Mouse (Mus musculus): ENCODE data around the gene BC049352.

DNA sequence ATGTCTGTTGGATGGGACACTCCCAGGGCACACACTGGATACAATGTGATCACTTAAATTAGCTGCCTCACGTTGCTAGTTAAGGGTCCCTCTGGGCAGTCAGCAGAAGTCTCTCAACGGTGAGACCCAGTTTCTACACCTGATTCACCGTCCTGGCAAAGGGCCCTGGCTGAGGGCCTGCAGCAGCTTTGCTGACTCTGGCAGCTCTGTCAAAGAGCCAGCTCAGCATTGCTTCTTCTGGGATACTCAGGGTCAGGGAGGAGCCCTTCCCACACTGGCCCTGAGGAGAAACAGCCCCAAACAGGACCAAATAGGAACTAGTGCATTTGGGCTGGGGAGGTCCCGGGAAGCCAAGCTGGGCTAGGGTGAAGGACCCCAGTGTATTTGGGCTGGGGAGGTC, 79.7 kb downstream of the BC049352 start:
- TF ChIP-seq CTCF (IDR thresholded peaks at IDR 0.05; ENCODE audit: extremely low read depth, insufficient read depth, low read length) (no peak), POLR2A (IDR thresholded peaks at IDR 0.05; ENCODE audit: extremely low read depth, insufficient read depth, low read length) (no peak)

Measured in cortical plate, adult 2 months (tissue).